8 mouse cellular contexts compared by ENCODE assay signal in the genomic region with DNA sequence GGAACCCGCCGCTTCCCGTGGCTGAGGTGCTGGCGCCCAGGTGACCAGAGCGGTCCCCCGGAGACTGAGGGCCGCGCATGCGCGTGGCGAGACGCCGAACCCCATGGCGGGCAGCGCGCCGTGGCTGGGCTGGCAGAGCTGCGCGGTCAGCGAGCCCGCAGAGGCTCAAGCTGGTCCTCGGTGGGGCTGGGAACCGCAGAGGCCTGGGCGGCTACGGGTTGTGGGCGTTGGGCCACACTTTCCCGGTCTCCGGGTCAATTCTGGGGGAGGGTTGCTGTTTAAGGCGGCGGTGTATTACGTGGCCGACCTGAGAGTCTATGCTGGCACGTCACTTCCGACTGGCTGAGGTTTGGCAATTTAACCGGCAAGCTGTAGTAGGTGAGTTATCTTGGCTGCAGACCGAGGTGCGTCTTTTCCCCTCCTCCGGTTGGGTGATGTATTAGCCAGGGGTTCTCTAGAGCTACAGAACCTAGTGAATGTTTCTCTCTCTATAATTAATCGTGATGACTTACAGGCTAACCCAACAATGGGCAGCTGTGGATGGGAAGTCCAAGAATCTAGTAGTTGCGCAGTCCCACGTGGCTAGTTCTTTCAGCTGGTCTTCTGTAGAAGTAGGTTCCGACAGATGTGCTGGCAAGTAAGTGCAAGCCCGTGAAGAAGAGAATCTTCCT. TPM values are rescaled to one million over a fixed set of nuclear protein-coding genes. Genes with fewer than 3 reads are reported as not detected.
A peak's percentile ranks its signal among the peaks of the same experiment; 100 is the strongest.
DNase-seq lines count a peak whose midpoint lies in the region; ATAC-seq lines count a peak whose summit lies in the region.

A gene (minus strand): TSS at position 662 of the 671 bp plus-strand sequence.

- ATAC-seq in limb, embryonic 15.5 days (ENCODE audit: insufficient number of reproducible peaks, low FRiP score, low TSS enrichment, low read depth): peak; percentile 72
- ATAC-seq in monocyte, adult 5-6 weeks (replicated peaks; ENCODE audit: insufficient number of reproducible peaks, low FRiP score, low TSS enrichment, poor library complexity, severe bottlenecking): peak; percentile 67
- ATAC-seq in stomach, embryonic 16.5 days (ENCODE audit: insufficient read depth, low FRiP score): peak; percentile 87

- peak within 1 kb of the TSS; percentile 82 for H3K4me2 ChIP-seq in limb, embryonic 15.5 days
- peak within 1 kb of the TSS; percentile 85 for H3K4me2 ChIP-seq in stomach, embryonic 16.5 days (ENCODE audit: low read depth, low read length)

- no peaks in the 10 kb centered on the region for H3K27me3 ChIP-seq in limb, embryonic 15.5 days
- no peaks in the 10 kb centered on the region for H3K27me3 ChIP-seq in stomach, embryonic 16.5 days (ENCODE audit: control insufficient read depth, insufficient read depth, low read length)

- DNase-seq in 3134 (ENCODE audit: extremely low read depth, insufficient read length, low spot score): peak; percentile 92
- DNase-seq in MN1 (ENCODE audit: low spot score): peak; percentile 83
- DNase-seq in cerebellum, adult 9-11 months: peak; percentile 92
- DNase-seq in frontal cortex, postnatal 14 days (ENCODE audit: low spot score in 2 of 2): peak; percentile 76 to 79
- peak; percentile 81 to 85 for DNase-seq in kidney, adult 8-10 months

- H3K9ac ChIP-seq in limb, embryonic 15.5 days: peak within 1 kb of the TSS; percentile 95
- peak within 1 kb of the TSS; percentile 99 for H3K9ac ChIP-seq in stomach, embryonic 16.5 days (ENCODE audit: low read length)

- peak within 1 kb of the TSS; percentile 90 for H3K4me3 ChIP-seq in limb, embryonic 15.5 days
- H3K4me3 ChIP-seq in stomach, embryonic 16.5 days (replicated peaks; ENCODE audit: low read length): peak within 1 kb of the TSS; percentile 99

- WGBS in limb, embryonic 15.5 days: under 1% methylated on average over 43 of the region's 43 CpGs
- under 1% methylated on average over 43 of the region's 43 CpGs for WGBS in stomach, embryonic 16.5 days

- H3K36me3 ChIP-seq in limb, embryonic 15.5 days: peaks cover 30% of the 10 kb centered on the region
- peaks cover 6% of the 10 kb centered on the region; the same call in 1 of the 2 replicates for H3K36me3 ChIP-seq in stomach, embryonic 16.5 days (ENCODE audit: control insufficient read depth, insufficient read depth, low read length)

- H3K27ac ChIP-seq in limb, embryonic 15.5 days: peak within 1 kb of the TSS; percentile 96
- H3K27ac ChIP-seq in stomach, embryonic 16.5 days (ENCODE audit: low read length): peak within 1 kb of the TSS; percentile 93

- peaks cover 35% of the 10 kb centered on the region for H3K4me1 ChIP-seq in limb, embryonic 15.5 days
- H3K4me1 ChIP-seq in stomach, embryonic 16.5 days (ENCODE audit: control insufficient read depth, insufficient read depth, low read length): peaks cover 22% of the 10 kb centered on the region

- H3K9me3 ChIP-seq in limb, embryonic 15.5 days: no peaks in the 10 kb centered on the region
- H3K9me3 ChIP-seq in stomach, embryonic 16.5 days (replicated peaks; ENCODE audit: control insufficient read depth, low read length): no peaks in the 10 kb centered on the region

RNA-seq across cellular contexts. Expression of the gene that starts here (rescaled TPM):
- polyA plus RNA-seq in limb, embryonic 15.5 days (2015; fragmentation: Nextera tagmentation; extraction: Ambion mirVana): 16.7 and 17.5 TPM in 2 replicates
- 36.0 to 56.8 TPM (median 40.5 TPM) in 3 replicates for total RNA-seq in monocyte, adult 5-6 weeks (2017)
- polyA plus RNA-seq in stomach, embryonic 16.5 days (2015; fragmentation: Nextera tagmentation; extraction: Ambion mirVana): 12.8 and 16.2 TPM in 2 replicates

Comparison
In these comparisons a context has a peak if more than half of its experiments do, and no peak if none do; other contexts are left out.
1. Peak in every context shown above with its lines: DNase-seq, ATAC-seq, H3K4me3 ChIP-seq and H3K27ac ChIP-seq.